ENCODE assay signal across 44 mouse cellular contexts in the genomic region with DNA sequence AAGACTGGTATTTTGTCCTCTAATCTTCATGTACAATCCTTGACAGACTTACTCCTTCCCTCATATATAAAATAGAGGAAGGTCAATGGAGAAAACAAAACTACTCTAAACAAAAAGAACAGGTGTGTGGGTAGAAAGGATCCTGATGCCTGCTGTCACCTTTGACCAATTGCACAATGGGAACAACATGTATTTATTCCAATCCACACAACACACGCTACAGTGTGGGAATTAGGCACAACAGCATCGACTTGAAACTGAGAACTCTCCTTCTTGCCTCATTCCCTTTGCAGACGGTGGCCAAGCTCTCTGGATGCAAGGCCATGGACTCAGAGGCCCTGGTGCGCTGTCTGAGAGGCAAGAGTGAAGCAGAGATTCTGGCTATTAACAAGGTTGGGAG. TPM values are rescaled to one million over a fixed set of nuclear protein-coding genes. Genes with fewer than 3 reads are reported as not detected.
"Had no signal": no experiment of that assay in that cellular context is flagged by ENCODE, and none has a peak within 500 bp of the region (broad histone marks: within the 10 kb centered on the region; RNA-seq: fewer than 3 reads in every experiment).

No protein-coding gene starts in this region.

- H3K27me3 ChIP-seq: limb, embryonic 12.5 days; limb, embryonic 13.5 days; limb, embryonic 15.5 days; liver, embryonic 13.5 days; liver, embryonic 15.5 days; lung, embryonic 15.5 days; midbrain, embryonic 12.5 days; midbrain, embryonic 13.5 days; midbrain, embryonic 15.5 days; neural tube, embryonic 12.5 days had no signal

- H3K27ac ChIP-seq: left cerebral cortex, adult 2 months; limb, embryonic 10.5 days; limb, embryonic 12.5 days; limb, embryonic 13.5 days; limb, embryonic 15.5 days; liver, embryonic 13.5 days; liver, embryonic 14.5 days; liver, embryonic 15.5 days; lung, embryonic 15.5 days; macrophage; midbrain, embryonic 10.5 days; midbrain, embryonic 12.5 days; midbrain, embryonic 13.5 days; midbrain, embryonic 15.5 days; neural tube, embryonic 12.5 days had no signal

- ATAC-seq: lung, postnatal 0 days; midbrain, embryonic 13.5 days; midbrain, embryonic 15.5 days; midbrain, embryonic 16.5 days had no signal

- H3K36me3 ChIP-seq: limb, embryonic 10.5 days; limb, embryonic 12.5 days; limb, embryonic 13.5 days; limb, embryonic 15.5 days; liver, embryonic 13.5 days; liver, embryonic 15.5 days; lung, embryonic 15.5 days; midbrain, embryonic 10.5 days; midbrain, embryonic 12.5 days; midbrain, embryonic 13.5 days; midbrain, embryonic 15.5 days; neural tube, embryonic 12.5 days had no signal

- H3K9me3 ChIP-seq: limb, embryonic 10.5 days; limb, embryonic 12.5 days; limb, embryonic 13.5 days; limb, embryonic 15.5 days; liver, embryonic 13.5 days; liver, embryonic 15.5 days; lung, embryonic 15.5 days; megakaryocyte, embryonic 14.5 days; midbrain, embryonic 10.5 days; midbrain, embryonic 12.5 days; midbrain, embryonic 13.5 days; midbrain, embryonic 15.5 days; neural tube, embryonic 12.5 days had no signal

- H3K4me3 ChIP-seq: left cerebral cortex, adult 2 months; limb, embryonic 10.5 days; limb, embryonic 12.5 days; limb, embryonic 13.5 days; limb, embryonic 15.5 days; liver, embryonic 13.5 days; liver, embryonic 15.5 days; lung, embryonic 15.5 days; megakaryocyte, embryonic 14.5 days; midbrain, embryonic 10.5 days; midbrain, embryonic 12.5 days; midbrain, embryonic 13.5 days; midbrain, embryonic 15.5 days; myocyte; neural tube, embryonic 12.5 days had no signal

- H3K9ac ChIP-seq: limb, embryonic 12.5 days; limb, embryonic 13.5 days; limb, embryonic 15.5 days; liver, embryonic 13.5 days; liver, embryonic 14.5 days; liver, embryonic 15.5 days; lung, embryonic 14.5 days; lung, embryonic 15.5 days; midbrain, embryonic 12.5 days; midbrain, embryonic 13.5 days; midbrain, embryonic 15.5 days; neural tube, embryonic 12.5 days had no signal

- H3K4me2 ChIP-seq: limb, embryonic 12.5 days; limb, embryonic 13.5 days; limb, embryonic 15.5 days; liver, embryonic 13.5 days; liver, embryonic 15.5 days; lung, embryonic 14.5 days; lung, embryonic 15.5 days; midbrain, embryonic 11.5 days; midbrain, embryonic 12.5 days; midbrain, embryonic 13.5 days; midbrain, embryonic 15.5 days; neural tube, embryonic 12.5 days had no signal

- DNase-seq: left cerebral cortex, postnatal 4 days; liver; liver, embryonic 13.5 days; lung, adult 18-20 months; lung, adult 2 months; lung, embryonic 14.5 days; lung, postnatal 10 days; lung, postnatal 14 days; lung, postnatal 36 days; lung, postnatal 4 days; midbrain, embryonic 14.5 days had no signal

- H3K4me1 ChIP-seq: limb, embryonic 10.5 days; limb, embryonic 12.5 days; limb, embryonic 13.5 days; limb, embryonic 15.5 days; liver, embryonic 13.5 days; liver, embryonic 15.5 days; lung, embryonic 15.5 days; megakaryocyte, embryonic 14.5 days; midbrain, embryonic 10.5 days; midbrain, embryonic 12.5 days; midbrain, embryonic 13.5 days; midbrain, embryonic 15.5 days; neural tube, embryonic 12.5 days had no signal

RNA-seq across cellular contexts. Expression of gene Ces2a, which starts 27.3 kb away (rescaled TPM):
- total RNA-seq: left cerebral cortex, adult 18-20 months; left cerebral cortex, adult 2 months; left cerebral cortex, adult 8-10 months; left cerebral cortex, postnatal 10 days; left cerebral cortex, postnatal 14 days; left cerebral cortex, postnatal 25 days; left cerebral cortex, postnatal 36 days; left cerebral cortex, postnatal 4 days; megakaryocyte progenitor cell, adult 5-6 weeks; megakaryocyte, adult 5-6 weeks; megakaryocyte-erythroid progenitor cell, adult 5-6 weeks; midbrain, postnatal 0 days; monocyte, adult 5-6 weeks had no signal
- polyA plus RNA-seq: limb, embryonic 10.5 days; limb, embryonic 11.5 days; limb, embryonic 12.5 days; limb, embryonic 13.5 days; limb, embryonic 15.5 days; lung, embryonic 14.5 days; lung, embryonic 15.5 days; lung, embryonic 16.5 days; macrophage; midbrain, embryonic 10.5 days; midbrain, embryonic 11.5 days; midbrain, embryonic 12.5 days; midbrain, embryonic 13.5 days; midbrain, embryonic 14.5 days; midbrain, embryonic 15.5 days; midbrain, embryonic 16.5 days; midbrain, postnatal 0 days; myocyte; neural tube, embryonic 11.5 days; neural tube, embryonic 12.5 days had no signal
